ENCODE assay signal across 9 mouse cellular contexts in genomic region chr11:33201626-33202010, GRCm38 (mm10). TPM values are rescaled to one million over a fixed set of nuclear protein-coding genes. Genes with fewer than 3 reads are reported as not detected.
DNase-seq lines count a peak whose midpoint lies in the region; ATAC-seq and TF ChIP-seq lines count a peak whose summit lies in the region.
"Had no signal": no experiment of that assay in that cellular context is flagged by ENCODE, and none has a peak within 500 bp of the region (broad histone marks: within the 10 kb centered on the region; RNA-seq: fewer than 3 reads in every experiment).

No protein-coding gene starts in this region.

- H3K4me1 ChIP-seq in E14TG2a.4 (replicated peaks; ENCODE audit: low read depth, low read length): peaks cover 70% of the 10 kb centered on the region
- H3K4me1 ChIP-seq in forebrain, embryonic 14.5 days (ENCODE audit: control insufficient read depth, insufficient read depth, low read length): peaks cover 17% of the 10 kb centered on the region
- peaks cover 19% of the 10 kb centered on the region for H3K4me1 ChIP-seq in limb, embryonic 14.5 days (ENCODE audit: control insufficient read depth, insufficient read depth, low read length)

- peaks cover 19% of the 10 kb centered on the region for H3K9me3 ChIP-seq in E14TG2a.4 (ENCODE audit: low read length)
- no peaks in the 10 kb centered on the region; the same call in 1 of the 2 replicates for H3K9me3 ChIP-seq in forebrain, embryonic 14.5 days (replicated peaks; ENCODE audit: control insufficient read depth, low read length)
- peaks cover 6% of the 10 kb centered on the region; the same call in 1 of the 2 replicates for H3K9me3 ChIP-seq in limb, embryonic 14.5 days (ENCODE audit: control insufficient read depth, low read length)

- DNase-seq in gastrocnemius, adult 2 months: no peak
- DNase-seq in gastrocnemius, postnatal 36 days: no peak
- no peak for DNase-seq in forebrain, embryonic 14.5 days (ENCODE audit: low spot score)
- DNase-seq in limb, embryonic 14.5 days (ENCODE audit: low spot score): no peak
- DNase-seq in layer of hippocampus, postnatal 10 days (ENCODE audit: low spot score in 2 of 2): no peak
- no peak for DNase-seq in adrenal gland, postnatal 36 days

- H3K36me3 ChIP-seq in E14TG2a.4 (ENCODE audit: insufficient read depth, low read length): no peaks in the 10 kb centered on the region
- no peaks in the 10 kb centered on the region for H3K36me3 ChIP-seq in forebrain, embryonic 14.5 days (ENCODE audit: control insufficient read depth, insufficient read depth, low read length)
- H3K36me3 ChIP-seq in limb, embryonic 14.5 days (ENCODE audit: control insufficient read depth, insufficient read depth, low read length): no peaks in the 10 kb centered on the region

- no peak overlapping the region for H3K27ac ChIP-seq in gastrocnemius, adult 2 months
- no peak overlapping the region for H3K27ac ChIP-seq in forebrain, embryonic 14.5 days (ENCODE audit: low read depth, low read length)
- no peak overlapping the region for H3K27ac ChIP-seq in limb, embryonic 14.5 days (replicated peaks; ENCODE audit: low read depth, low read length)

- peaks cover 100% of the 10 kb centered on the region for H3K27me3 ChIP-seq in E14TG2a.4 (ENCODE audit: insufficient read depth, low read length)
- peaks cover 84% of the 10 kb centered on the region for H3K27me3 ChIP-seq in forebrain, embryonic 14.5 days (replicated peaks; ENCODE audit: control insufficient read depth, insufficient read depth, low read length)
- H3K27me3 ChIP-seq in limb, embryonic 14.5 days (ENCODE audit: control insufficient read depth, insufficient read depth, low read length): peaks cover 100% of the 10 kb centered on the region

- intact Hi-C loops in gastrocnemius, adult 2 months (cut with DNase I): no loop called here
- intact Hi-C loops in gastrocnemius, postnatal 36 days (cut with DNase I): no loop called here

- no peak overlapping the region for H3K9ac ChIP-seq in forebrain, embryonic 14.5 days (ENCODE audit: low read length)
- H3K9ac ChIP-seq in limb, embryonic 14.5 days (ENCODE audit: low read depth, low read length, severe bottlenecking): no peak overlapping the region

- TF ChIP-seq POLR2A in limb, embryonic 14.5 days (IDR thresholded peaks at IDR 0.05; ENCODE audit: borderline replicate concordance, extremely low read depth, insufficient read depth, insufficient read length): no peak

- H3K4me3 ChIP-seq in gastrocnemius, adult 2 months: peak overlapping the region; percentile 51
- peak overlapping the region; percentile 79 for H3K4me3 ChIP-seq in E14TG2a.4 (replicated peaks; ENCODE audit: low read length)
- H3K4me3 ChIP-seq in forebrain, embryonic 14.5 days (ENCODE audit: low read depth, low read length): peak overlapping the region; percentile 22; the same call in 1 of the 2 replicates
- peak overlapping the region; percentile 38 for H3K4me3 ChIP-seq in limb, embryonic 14.5 days (replicated peaks; ENCODE audit: low read length)

- 0 out of 2 replicates have a peak, but pooled peaks have one; percentile 5 for ATAC-seq in forebrain, embryonic 14.5 days
- ATAC-seq in limb, embryonic 14.5 days (ENCODE audit: low FRiP score, low read depth): no peak
- ATAC-seq in CD4-positive, CD25-positive, alpha-beta regulatory T cell, adult 4 months: no peak

- H3K4me2 ChIP-seq in forebrain, embryonic 14.5 days (ENCODE audit: low read length): peak overlapping the region; percentile 49
- peak overlapping the region; percentile 58 for H3K4me2 ChIP-seq in limb, embryonic 14.5 days (replicated peaks; ENCODE audit: low read depth, low read length, severe bottlenecking)

- WGBS in forebrain, embryonic 14.5 days: 2% methylated on average over 19 of the region's 19 CpGs
- WGBS in limb, embryonic 14.5 days: under 1% methylated on average over 19 of the region's 19 CpGs

- TF ChIP-seq CTCF in gastrocnemius, adult 2 months (IDR thresholded peaks at IDR 0.05): no peak
- TF ChIP-seq CTCF in E14TG2a.4 (conservative IDR thresholded peaks at IDR 0.05; ENCODE audit: low read length): no peak

RNA-seq across cellular contexts. Expression of gene Tlx3, which starts 1.8 kb away (rescaled TPM):
- not detected for total RNA-seq in gastrocnemius, adult 2 months (2021)
- not detected for total RNA-seq in gastrocnemius, postnatal 36 days (2021)
- not detected in 2 replicates for polyA plus RNA-seq in forebrain, embryonic 14.5 days (2014; fragmentation: Nextera tagmentation; extraction: Ambion mirVana)
- 0.08 and 0.09 TPM in 2 replicates for polyA plus RNA-seq in limb, embryonic 14.5 days (2012; rRNA removed)
- polyA plus RNA-seq in limb, embryonic 14.5 days (2014; fragmentation: Nextera tagmentation; extraction: Ambion mirVana): not detected in 2 replicates
- total RNA-seq in layer of hippocampus, postnatal 10 days (2021): not detected
- total RNA-seq in adrenal gland, postnatal 36 days (2021): under 1 TPM in 1 of 2 experiments, not detected in 1; 0.23 TPM
- polyA plus RNA-seq in CD4-positive, CD25-positive, alpha-beta regulatory T cell, adult 4 months (2017; shearing (Covaris generic)): not detected
- total RNA-seq: layer of hippocampus, postnatal 14 days had no signal

RNA-seq across cellular contexts. Expression of gene Npm1, which starts 38.6 kb away (rescaled TPM):
- 100 to 1,000 TPM; 129 to 144 TPM for total RNA-seq in gastrocnemius, adult 2 months (2021)
- total RNA-seq in gastrocnemius, postnatal 36 days (2021): 100 to 1,000 TPM in 1 of 2 experiments, 10 to 100 TPM in 1; 86.6 to 116 TPM
- polyA plus RNA-seq in forebrain, embryonic 14.5 days (2014; fragmentation: Nextera tagmentation; extraction: Ambion mirVana): 506 and 646 TPM in 2 replicates
- polyA plus RNA-seq in limb, embryonic 14.5 days (2012; rRNA removed): 633 and 1,234 TPM in 2 replicates
- polyA plus RNA-seq in limb, embryonic 14.5 days (2014; fragmentation: Nextera tagmentation; extraction: Ambion mirVana): 1,104 and 1,131 TPM in 2 replicates
- total RNA-seq in layer of hippocampus, postnatal 10 days (2021): 100 to 1,000 TPM; 225 to 246 TPM
- total RNA-seq in adrenal gland, postnatal 36 days (2021): 100 to 1,000 TPM; 300 to 316 TPM
- polyA plus RNA-seq in CD4-positive, CD25-positive, alpha-beta regulatory T cell, adult 4 months (2017; shearing (Covaris generic)): 1,000 to 10,000 TPM; 1,268 to 1,417 TPM

RNA-seq across cellular contexts. Expression of gene Fgf18, which starts 54.4 kb away (rescaled TPM):
- total RNA-seq in gastrocnemius, adult 2 months (2021): 1 to 10 TPM in 1 of 2 experiments, under 1 TPM in 1; 0.89 to 2.5 TPM
- total RNA-seq in gastrocnemius, postnatal 36 days (2021): 1 to 10 TPM in 1 of 2 experiments, under 1 TPM in 1; 0.86 to 2.4 TPM
- polyA plus RNA-seq in forebrain, embryonic 14.5 days (2014; fragmentation: Nextera tagmentation; extraction: Ambion mirVana): 3.9 and 4.8 TPM in 2 replicates
- 15.8 and 18.5 TPM in 2 replicates for polyA plus RNA-seq in limb, embryonic 14.5 days (2012; rRNA removed)
- polyA plus RNA-seq in limb, embryonic 14.5 days (2014; fragmentation: Nextera tagmentation; extraction: Ambion mirVana): 24.0 and 24.5 TPM in 2 replicates
- total RNA-seq in layer of hippocampus, postnatal 10 days (2021): 1 to 10 TPM; 8.1 to 8.9 TPM
- total RNA-seq in adrenal gland, postnatal 36 days (2021): 1 to 10 TPM in 1 of 2 experiments, under 1 TPM in 1; 0.95 to 1.6 TPM
- not detected for polyA plus RNA-seq in CD4-positive, CD25-positive, alpha-beta regulatory T cell, adult 4 months (2017; shearing (Covaris generic))

Comparison
In these comparisons a context has a peak if more than half of its experiments do, and no peak if none do; other contexts are left out.
1. H3K4me3 ChIP-seq: peak in every context shown above with its lines; median percentile 79 in E14TG2a.4; 51 in gastrocnemius, adult 2 months; 38 in limb, embryonic 14.5 days; 22 in forebrain, embryonic 14.5 days.